Mouse (Mus musculus): Measurements from ENCODE around the gene Gm28047. TPM values are rescaled to one million over a fixed set of nuclear protein-coding genes. Genes with fewer than 3 reads are reported as not detected.

The Gm28047 gene
- total RNA-seq, 2 experiments from 2014 or later, result 3.1 TPM; not detected in 1

DNA sequence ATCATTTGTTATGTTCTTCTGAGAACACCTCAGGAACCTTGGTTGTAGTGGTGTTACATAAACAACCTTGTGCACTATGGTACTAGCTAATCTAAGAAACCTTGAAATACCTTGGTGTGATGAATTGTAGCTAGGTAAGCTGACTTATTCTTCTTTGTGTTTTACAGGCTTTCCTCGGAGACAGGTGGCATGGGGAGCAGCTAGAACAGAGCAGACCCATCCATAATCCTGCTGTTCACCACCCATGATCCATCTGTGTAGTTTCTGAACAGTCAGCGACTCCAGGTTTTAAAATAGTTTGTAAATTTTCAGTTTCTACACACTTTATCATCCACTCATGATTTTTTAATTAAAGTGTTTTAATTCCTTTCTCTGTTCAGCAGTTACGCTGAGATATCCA lies 126.5 kb downstream of the Gm28047 start:
- DNase-seq, result no peak

- no peak for DNase-seq
Observed at GRCm38 (mm10) chr15:102487664-102488063, 137.2 kb downstream of the Gm28047 start.

DNA sequence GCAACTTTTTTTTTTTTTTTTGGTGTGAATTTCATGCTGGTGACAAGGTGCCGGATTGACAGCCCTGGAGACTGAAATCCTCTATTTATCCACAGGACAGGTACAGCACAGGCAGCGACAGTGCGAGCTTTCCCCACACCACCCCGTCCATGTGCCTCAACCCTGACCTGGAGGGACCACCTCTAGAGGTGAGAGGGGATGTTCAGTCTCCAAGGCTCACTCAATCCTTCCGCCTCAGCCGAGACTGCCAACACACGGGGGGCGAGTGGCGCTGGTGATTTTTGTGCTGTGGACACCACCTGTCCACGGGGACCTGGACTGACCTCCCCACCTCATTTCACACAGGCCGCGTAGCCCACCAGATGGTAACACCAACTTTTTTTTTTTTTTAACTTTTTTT lies 139.0 kb downstream of the Gm28047 start:
- DNase-seq, result no peak

- DNase-seq, result no peak
Observed at GRCm38 (mm10) chr15:102483136-102483535, 141.7 kb downstream of the Gm28047 start.

DNA sequence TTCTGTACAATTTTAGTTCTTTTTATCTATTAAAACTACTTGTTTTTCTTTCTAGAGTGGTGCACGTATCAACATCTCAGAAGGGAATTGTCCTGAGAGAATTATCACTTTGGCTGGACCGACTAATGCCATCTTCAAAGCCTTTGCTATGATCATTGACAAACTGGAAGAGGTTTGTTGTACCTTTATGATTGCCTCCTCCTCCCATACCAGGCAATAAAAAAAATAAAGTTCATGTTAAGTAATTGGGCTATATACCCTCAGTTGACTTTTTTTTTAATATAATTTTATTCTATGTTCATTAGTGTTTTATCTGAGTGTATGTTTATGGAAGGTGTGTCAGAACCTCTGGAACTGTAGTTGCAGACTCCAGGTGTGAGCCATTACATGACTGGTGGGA lies 150.3 kb downstream of the Gm28047 start:
- no peak for DNase-seq

Small RNAs within 50 kb of the gene (microRNA-seq; reads per million reads assigned to microRNA genes)
- 0 to 0.85 reads per million in 2 experiments for gene Mir688

Other genes with a start within 250 kb of the Gm28047 start
- 10 to 100 TPM; 22.4 to 23.1 TPM for gene Sp1, start 218.9 kb downstream of the Gm28047 start, total RNA-seq (2021)
- gene Amhr2, start 179.7 kb downstream of the Gm28047 start, total RNA-seq (2021), result under 1 TPM; 0.42 to 0.51 TPM
- gene Prr13, start 166.0 kb downstream of the Gm28047 start, total RNA-seq (2021), result 10 to 100 TPM; 40.6 to 41.0 TPM
- gene Pcbp2, start 154.5 kb downstream of the Gm28047 start, total RNA-seq (2021), result 100 to 1,000 TPM; 448 to 513 TPM
- not detected for gene Gm10337, start 121.3 kb downstream of the Gm28047 start, total RNA-seq (2021)
- gene Map3k12, start 108.0 kb downstream of the Gm28047 start, total RNA-seq (2021), result 100 to 1,000 TPM in 1 of 2 experiments, 10 to 100 TPM in 1; 96.4 to 103 TPM
- 10 to 100 TPM; 32.2 to 36.9 TPM for gene Tarbp2, start 106.9 kb downstream of the Gm28047 start, total RNA-seq (2021)
- gene Npff, start 100.1 kb downstream of the Gm28047 start, total RNA-seq (2021), result 1 to 10 TPM; 3.7 to 4.3 TPM
- gene Atf7, start 397 bp upstream of the Gm28047 start, total RNA-seq (2021), result 10 to 100 TPM; 40.4 to 45.0 TPM
- gene Atp5g2, start 47.3 kb upstream of the Gm28047 start, total RNA-seq (2021), result 10 to 100 TPM; 10.6 to 17.2 TPM
- 10 to 100 TPM; 86.7 to 89.8 TPM for gene Calcoco1, start 97.1 kb upstream of the Gm28047 start, total RNA-seq (2021)